8 mouse cellular contexts compared by ENCODE assay signal in genomic region chr12:31949193-31949741, GRCm38 (mm10). TPM values are rescaled to one million over a fixed set of nuclear protein-coding genes. Genes with fewer than 3 reads are reported as not detected.
DNase-seq lines count a peak whose midpoint lies in the region; ATAC-seq and TF ChIP-seq lines count a peak whose summit lies in the region.

No protein-coding gene starts in this region.

- in situ Hi-C loops in CH12.LX (cut with MboI; ENCODE audit: low pct_ligation_motif_present, low pct_unique_long_range_greater_than_20kb, low sequenced_read_pairs): loop anchor here (25.0 kb wide), 1 partner anchor 437 kb away; no protein-coding TSS in a partner anchor

- TF ChIP-seq CTCF in CH12.LX (conservative IDR thresholded peaks at IDR 0.05 in 1 of 2, IDR thresholded peaks at IDR 0.05 in 1 of 2; ENCODE audit: low read depth in 2 of 2, low read length in 2 of 2): peak in 1 of 2 experiments; percentile 28; a peak in 2 of 4 replicates

- peak; percentile 60; the same call in 1 of the 2 replicates for TF ChIP-seq POLR2A in CH12.LX (IDR thresholded peaks at IDR 0.05; ENCODE audit: low read depth, low read length)

- ATAC-seq in forebrain, embryonic 11.5 days (replicated peaks; ENCODE audit: low FRiP score): peak; percentile 88
- ATAC-seq in heart, embryonic 16.5 days (replicated peaks; ENCODE audit: extremely low read depth, insufficient read depth, low FRiP score): peak; percentile 71
- peak; percentile 42 for ATAC-seq in liver, embryonic 15.5 days (ENCODE audit: insufficient read depth)
- peak; percentile 88 for ATAC-seq in neural tube, embryonic 12.5 days (ENCODE audit: low FRiP score, low read depth)

- H3K36me3 ChIP-seq in CH12.LX (replicated peaks in 1 of 2; ENCODE audit: control insufficient read depth in 1 of 2, insufficient read depth in 1 of 2, low read length in 1 of 2): peaks cover 0 to 8% of the 10 kb centered on the region in 2 experiments
- H3K36me3 ChIP-seq in forebrain, embryonic 11.5 days (ENCODE audit: control insufficient read depth, insufficient read depth, low read length): no peaks in the 10 kb centered on the region
- H3K36me3 ChIP-seq in heart, embryonic 16.5 days (ENCODE audit: control insufficient read depth, insufficient read depth): no peaks in the 10 kb centered on the region
- no peaks in the 10 kb centered on the region for H3K36me3 ChIP-seq in liver, embryonic 15.5 days (replicated peaks)
- no peaks in the 10 kb centered on the region for H3K36me3 ChIP-seq in neural tube, embryonic 12.5 days

- DNase-seq in CH12.LX (ENCODE audit: extremely low read depth): peak; percentile 90
- peak; percentile 76 for DNase-seq in c-Kit-positive CD71-positive TER-119-negative erythroid progenitor cells, embryonic 14.5 days (ENCODE audit: low read depth)
- peak; percentile 98 for DNase-seq in forebrain, embryonic 11.5 days (ENCODE audit: low spot score)
- DNase-seq in kidney, postnatal 36 days: peak; percentile 96 to 98
- peak; percentile 84 for DNase-seq in telencephalon, adult 2 months (ENCODE audit: low read depth, low spot score)

- H3K4me3 ChIP-seq in CH12.LX (replicated peaks in 1 of 3; ENCODE audit: low read depth in 2 of 3, low read length in 2 of 3, poor library complexity in 1 of 3): peak overlapping the region; percentile 66 to 88 (median 83)
- H3K4me3 ChIP-seq in forebrain, embryonic 11.5 days (ENCODE audit: low read depth, low read length): peak overlapping the region; percentile 84
- H3K4me3 ChIP-seq in heart, embryonic 16.5 days (ENCODE audit: low read length): peak overlapping the region; percentile 92
- H3K4me3 ChIP-seq in liver, embryonic 15.5 days (replicated peaks): peak overlapping the region; percentile 97
- H3K4me3 ChIP-seq in neural tube, embryonic 12.5 days: peak overlapping the region; percentile 92

- no peak for TF ChIP-seq EP300 in CH12.LX (IDR thresholded peaks at IDR 0.05; ENCODE audit: low read length)

- H3K79me2 ChIP-seq in CH12.LX (replicated peaks; ENCODE audit: control insufficient read depth, extremely low read depth, insufficient read depth, poor library complexity, severe bottlenecking): peaks cover 39% of the 10 kb centered on the region

- under 1% methylated on average over 55 of the region's 58 CpGs for WGBS in forebrain, embryonic 11.5 days
- WGBS in heart, embryonic 16.5 days: under 1% methylated on average over 58 of the region's 58 CpGs
- under 1% methylated on average over 58 of the region's 58 CpGs for WGBS in liver, embryonic 15.5 days (ENCODE audit: insufficient replicate concordance)
- WGBS in neural tube, embryonic 12.5 days: under 1% methylated on average over 58 of the region's 58 CpGs

- no peaks in the 10 kb centered on the region for H3K27me3 ChIP-seq in CH12.LX (replicated peaks)
- no peaks in the 10 kb centered on the region for H3K27me3 ChIP-seq in forebrain, embryonic 11.5 days (ENCODE audit: control insufficient read depth, insufficient read depth, low read length)
- H3K27me3 ChIP-seq in heart, embryonic 16.5 days (ENCODE audit: control insufficient read depth, insufficient read depth, low read length): no peaks in the 10 kb centered on the region
- H3K27me3 ChIP-seq in liver, embryonic 15.5 days: no peaks in the 10 kb centered on the region
- no peaks in the 10 kb centered on the region for H3K27me3 ChIP-seq in neural tube, embryonic 12.5 days (replicated peaks)

- H3K9me3 ChIP-seq in CH12.LX (replicated peaks; ENCODE audit: low read length): no peaks in the 10 kb centered on the region
- no peaks in the 10 kb centered on the region for H3K9me3 ChIP-seq in forebrain, embryonic 11.5 days (ENCODE audit: control insufficient read depth, low read length)
- no peaks in the 10 kb centered on the region for H3K9me3 ChIP-seq in heart, embryonic 16.5 days (replicated peaks; ENCODE audit: control insufficient read depth, low read length)
- no peaks in the 10 kb centered on the region for H3K9me3 ChIP-seq in liver, embryonic 15.5 days (replicated peaks)
- H3K9me3 ChIP-seq in neural tube, embryonic 12.5 days: no peaks in the 10 kb centered on the region

- H3K27ac ChIP-seq in CH12.LX (ENCODE audit: insufficient read depth, low read depth): peak overlapping the region; percentile 92; the same call in 1 of the 2 replicates
- H3K27ac ChIP-seq in forebrain, embryonic 11.5 days (ENCODE audit: low read depth, low read length): peak overlapping the region; percentile 97
- H3K27ac ChIP-seq in heart, embryonic 16.5 days (ENCODE audit: low read length): peak overlapping the region; percentile 98
- peak overlapping the region; percentile 92 for H3K27ac ChIP-seq in liver, embryonic 15.5 days (replicated peaks)
- H3K27ac ChIP-seq in neural tube, embryonic 12.5 days: peak overlapping the region; percentile 93

- dilution Hi-C loops in CH12.LX (cut with MboI; ENCODE audit: extremely low pct_ligation_motif_present, extremely low pct_unique_long_range_greater_than_20kb, low sequenced_read_pairs): no loop called here

- H3K4me2 ChIP-seq in CH12.LX (ENCODE audit: insufficient read depth, low read depth, poor library complexity, severe bottlenecking): no peak overlapping the region
- H3K4me2 ChIP-seq in forebrain, embryonic 11.5 days (ENCODE audit: low read depth, low read length, severe bottlenecking): peak overlapping the region; percentile 47
- H3K4me2 ChIP-seq in heart, embryonic 16.5 days (ENCODE audit: low read depth, low read length): peak overlapping the region; percentile 73
- peak overlapping the region; percentile 71 for H3K4me2 ChIP-seq in liver, embryonic 15.5 days
- peak overlapping the region; percentile 59 for H3K4me2 ChIP-seq in neural tube, embryonic 12.5 days (replicated peaks)

- H3K4me1 ChIP-seq in CH12.LX (ENCODE audit: control insufficient read depth in 1 of 2, insufficient read depth in 2 of 2): peaks cover 2 to 26% of the 10 kb centered on the region in 2 experiments
- no peaks in the 10 kb centered on the region for H3K4me1 ChIP-seq in forebrain, embryonic 11.5 days (replicated peaks; ENCODE audit: control insufficient read depth, insufficient read depth, low read length)
- H3K4me1 ChIP-seq in heart, embryonic 16.5 days (ENCODE audit: control insufficient read depth, insufficient read depth, low read length): peaks cover 14% of the 10 kb centered on the region
- H3K4me1 ChIP-seq in liver, embryonic 15.5 days (replicated peaks): peaks cover 42% of the 10 kb centered on the region
- no peaks in the 10 kb centered on the region for H3K4me1 ChIP-seq in neural tube, embryonic 12.5 days

- H3K9ac ChIP-seq in CH12.LX (ENCODE audit: insufficient read depth, low read depth): peak overlapping the region; percentile 99
- peak overlapping the region; percentile 94 for H3K9ac ChIP-seq in forebrain, embryonic 11.5 days (ENCODE audit: low read length)
- peak overlapping the region; percentile 90 for H3K9ac ChIP-seq in heart, embryonic 16.5 days (ENCODE audit: low read length)
- H3K9ac ChIP-seq in liver, embryonic 15.5 days: peak overlapping the region; percentile 98
- peak overlapping the region; percentile 93 for H3K9ac ChIP-seq in neural tube, embryonic 12.5 days

- no peak for TF ChIP-seq RAD21 in CH12.LX (IDR thresholded peaks at IDR 0.05; ENCODE audit: low read depth, low read length)

TF ChIP-seq in CH12.LX, 34 proteins besides CTCF, POLR2A, EP300 and RAD21 (continues in another document):
- TF ChIP-seq CHD2 (IDR thresholded peaks at IDR 0.05; ENCODE audit: low read length) (peak; percentile 90), UBTF (IDR thresholded peaks at IDR 0.05; ENCODE audit: low read depth, low read length) (peak; percentile 84), MEF2A (IDR thresholded peaks at IDR 0.05; ENCODE audit: borderline replicate concordance, low read depth, low read length) (no peak), KAT2A (IDR thresholded peaks at IDR 0.05; ENCODE audit: insufficient replicate concordance, low read length) (0 out of 2 replicates have a peak, but pooled peaks have one; percentile 21), NRF1 (IDR thresholded peaks at IDR 0.05; ENCODE audit: low read depth, low read length) (peak; percentile 89), ZMIZ1 (IDR thresholded peaks at IDR 0.05; ENCODE audit: low read depth, low read length) (no peak), USF2 (conservative IDR thresholded peaks at IDR 0.05; ENCODE audit: low read depth, low read length) (peak; percentile 70; the same call in 1 of the 2 replicates), MAZ (IDR thresholded peaks at IDR 0.05; ENCODE audit: low read depth, low read length) (peak; percentile 81; the same call in 1 of the 2 replicates), JUN (IDR thresholded peaks at IDR 0.05; ENCODE audit: insufficient read depth, low read depth, low read length) (no peak), RCOR1 (conservative IDR thresholded peaks at IDR 0.05; ENCODE audit: low read depth, low read length) (0 out of 2 replicates have a peak, but pooled peaks have one; percentile 34), ELF1 (IDR thresholded peaks at IDR 0.05; ENCODE audit: low read depth, low read length) (peak; percentile 47; the same call in 1 of the 2 replicates), HCFC1 (IDR thresholded peaks at IDR 0.05; ENCODE audit: low read depth, low read length) (peak; percentile 70), MXI1 (IDR thresholded peaks at IDR 0.05; ENCODE audit: low read depth, low read length) (peak; percentile 57; the same call in 1 of the 2 replicates), USF1 (IDR thresholded peaks at IDR 0.05; ENCODE audit: low read depth, low read length) (peak; percentile 92), MAX (IDR thresholded peaks at IDR 0.05; ENCODE audit: low read length) (peak; percentile 65; the same call in 1 of the 2 replicates), JUND (conservative IDR thresholded peaks at IDR 0.05; ENCODE audit: low read depth, low read length) (no peak), GABPA (IDR thresholded peaks at IDR 0.05; ENCODE audit: insufficient replicate concordance, low read depth, low read length) (no peak), TCF12 (IDR thresholded peaks at IDR 0.05; ENCODE audit: low read depth, low read length) (peak; percentile 61; the same call in 1 of the 2 replicates), ZNF384 (IDR thresholded peaks at IDR 0.05; ENCODE audit: low read depth, low read length) (no peak), SMC3 (IDR thresholded peaks at IDR 0.05; ENCODE audit: low read depth, low read length) (no peak), NELFE (IDR thresholded peaks at IDR 0.05; ENCODE audit: low read depth, low read length) (peak; percentile 45; the same call in 1 of the 2 replicates)

RNA-seq across cellular contexts. Expression of gene Hbp1, which starts 1.1 kb away (rescaled TPM):
- total RNA-seq in CH12.LX (2012; rRNA removed) (11.2 and 17.0 TPM in 2 replicates), CH12.LX (2014; rRNA removed) (24.4 and 32.7 TPM in 2 replicates)
- 13.9 and 16.0 TPM in 2 replicates for polyA plus RNA-seq in CH12.LX (2012; ENCODE audit: insufficient read length, low read depth)
- polyA plus RNA-seq in forebrain, embryonic 11.5 days (2014; fragmentation: Nextera tagmentation; extraction: Ambion mirVana): 80.8 and 87.1 TPM in 2 replicates
- polyA plus RNA-seq in heart, embryonic 16.5 days (2015; fragmentation: Nextera tagmentation; extraction: Ambion mirVana): 105 and 107 TPM in 2 replicates
- polyA plus RNA-seq in liver, embryonic 15.5 days (2015; fragmentation: Nextera tagmentation; extraction: Ambion mirVana): 44.7 and 46.7 TPM in 2 replicates
- 92.9 and 95.8 TPM in 2 replicates for polyA plus RNA-seq in neural tube, embryonic 12.5 days (2016; fragmentation: Nextera tagmentation; extraction: Ambion mirVana)

Comparison
In these comparisons a context has a peak if more than half of its experiments do, and no peak if none do; other contexts are left out.
1. Peak in every context shown above with its lines: DNase-seq, ATAC-seq, H3K4me3 ChIP-seq and H3K27ac ChIP-seq.